Mouse (Mus musculus) liver, adult 2 months (tissue): ENCODE measurements at regions not wholly inside any gene's neighbourhood (a gene's known extent, or its start where the extent isn't known, plus 50 kb on each side); places are given as distances from the start of the nearest gene placed in this dataset.

Source experiments
- DNase-seq: peaks from one replicate; pipeline ENCODE4 v3.0.0-alpha.2; 2011; ENCODE audit warnings: low read depth, low spot score; ENCODE audit errors: extremely low read depth
- H3K27ac ChIP-seq: fragments of 200-500 bp; replicated peaks from 2 replicates; pipeline ENCODE4 v1.5.1; 2012; ENCODE audit warnings: low read depth, mild to moderate bottlenecking, control low read depth, inconsistent platforms, low read length; ENCODE audit not compliant: insufficient read depth
- H3K27me3 ChIP-seq: fragments of 200-500 bp; 2 replicates; pipeline ENCODE4 v1.6.1; 2012; ENCODE audit warnings: mild to moderate bottlenecking, moderate library complexity, low read length, inconsistent platforms; ENCODE audit not compliant: control insufficient read depth, insufficient read depth
- H3K36me3 ChIP-seq: fragments of 200-500 bp; 2 replicates; pipeline ENCODE4 v1.6.1; 2012; ENCODE audit warnings: low read length, inconsistent platforms; ENCODE audit not compliant: control insufficient read depth, insufficient read depth
- H3K4me1 ChIP-seq: fragments of 200-500 bp; 2 replicates; pipeline ENCODE4 v1.6.1; 2011; ENCODE audit warnings: low read length; ENCODE audit not compliant: control insufficient read depth, insufficient read depth
- H3K4me3 ChIP-seq: fragments of 200-500 bp; 2 replicates; pipeline ENCODE4 v1.5.1; 2011; ENCODE audit warnings: low read depth, mild to moderate bottlenecking, control low read depth, low read length, moderate library complexity; ENCODE audit not compliant: insufficient read depth
- H3K79me2 ChIP-seq: fragments of 200-500 bp; 2 replicates; pipeline ENCODE4 v1.6.1; 2012; ENCODE audit warnings: inconsistent platforms, mild to moderate bottlenecking, low read length, moderate library complexity; ENCODE audit not compliant: control insufficient read depth, insufficient read depth
- H3K9ac ChIP-seq: fragments of 200-500 bp; 2 replicates; pipeline ENCODE4 v1.6.1; 2012; ENCODE audit warnings: low read depth, mild to moderate bottlenecking, control low read depth, inconsistent platforms, low read length
- CTCF ChIP-seq: fragments of 200-500 bp; IDR thresholded peaks from 2 replicates; pipeline ENCODE4 v1.5.1; 2011; ENCODE audit warnings: low read depth, low read length, control low read depth
- POLR2A ChIP-seq: fragments of 200-500 bp; IDR thresholded peaks from 2 replicates; pipeline ENCODE4 v1.6.1; 2011; ENCODE audit warnings: low read length, control low read depth; ENCODE audit not compliant: insufficient read depth; ENCODE audit errors: extremely low read depth
- WGBS: fragments of 180-500 bp; shearing (Covaris S2); methylation state at CpG from one replicate; pipeline ENCODE4 v1.1.7; 2018; 5-methylcytosine and 5-hydroxymethylcytosine counted together

- WGBS = 78% methylated on average over 2 of the region's 2 CpGs
- H3K79me2 ChIP-seq = no peaks in the 10 kb centered on the region
- no peaks in the 10 kb centered on the region for H3K4me1 ChIP-seq
- H3K36me3 ChIP-seq = no peaks in the 10 kb centered on the region
- no peak for DNase-seq
- H3K27ac ChIP-seq = no peak overlapping the region
- H3K27me3 ChIP-seq = no peaks in the 10 kb centered on the region
- no peak overlapping the region for H3K4me3 ChIP-seq
- TF ChIP-seq CTCF (no peak), POLR2A (no peak)
- H3K9ac ChIP-seq = no peak overlapping the region
Measured at GRCm38 (mm10) chr11:26802249-26802941, 208.6 kb upstream of the Vrk2 start.

GRCm38 (mm10) chr11:26800296-26800695, 206.5 kb upstream of the Vrk2 start:
- H3K79me2 ChIP-seq = no peaks in the 10 kb centered on the region
- no peak for TF ChIP-seq CTCF
- TF ChIP-seq POLR2A = no peak
- 71% methylated on average over 2 of the region's 2 CpGs for WGBS

DNA sequence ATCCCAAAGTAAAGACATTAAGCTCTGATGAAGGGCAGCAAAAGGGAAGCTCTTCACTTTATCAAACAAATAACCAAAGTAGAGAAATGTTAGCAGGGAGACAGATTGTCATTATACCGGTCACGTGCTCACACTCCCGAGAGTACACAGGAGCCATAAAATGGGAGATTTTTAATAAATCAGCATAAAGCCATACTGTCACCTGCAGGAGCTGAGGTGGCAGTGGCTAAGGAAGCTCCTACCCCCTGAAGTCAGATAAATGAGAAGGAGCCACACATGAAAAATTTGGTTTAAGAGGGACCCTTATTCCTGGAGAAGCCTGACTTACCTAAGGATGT, 200.8 kb upstream of the Vrk2 start:
- DNase-seq = no peak
- 88% methylated on average over 3 of the region's 3 CpGs for WGBS
- H3K4me3 ChIP-seq = no peak overlapping the region

More at GRCm38 (mm10) chr11:26800296-26800695, 206.5 kb upstream of the Vrk2 start:
- Histone ChIP-seq H3K27ac (no peak overlapping the region), H3K4me3 (no peak overlapping the region), H3K27me3 (no peaks in the 10 kb centered on the region), H3K9ac (no peak overlapping the region), H3K4me1 (no peaks in the 10 kb centered on the region), H3K36me3 (no peaks in the 10 kb centered on the region)
- no peak for DNase-seq

GRCm38 (mm10) chr11:26793928-26794628, 200.3 kb upstream of the Vrk2 start:
- DNase-seq = no peak
- Histone ChIP-seq H3K4me1 (no peaks in the 10 kb centered on the region), H3K79me2 (no peaks in the 10 kb centered on the region), H3K27ac (no peak overlapping the region), H3K36me3 (no peaks in the 10 kb centered on the region), H3K9ac (no peak overlapping the region), H3K27me3 (no peaks in the 10 kb centered on the region), H3K4me3 (no peak overlapping the region)
- TF ChIP-seq POLR2A (no peak), CTCF (no peak)
- 71% methylated on average over 3 of the region's 3 CpGs for WGBS

More for the DNA sequence above, 200.8 kb upstream of the Vrk2 start:
- no peak overlapping the region for H3K9ac ChIP-seq
- H3K36me3 ChIP-seq = no peaks in the 10 kb centered on the region
- H3K27ac ChIP-seq = no peak overlapping the region
- no peaks in the 10 kb centered on the region for H3K4me1 ChIP-seq
- no peaks in the 10 kb centered on the region for H3K27me3 ChIP-seq
- no peaks in the 10 kb centered on the region for H3K79me2 ChIP-seq
- TF ChIP-seq CTCF = no peak
- no peak for TF ChIP-seq POLR2A

DNA sequence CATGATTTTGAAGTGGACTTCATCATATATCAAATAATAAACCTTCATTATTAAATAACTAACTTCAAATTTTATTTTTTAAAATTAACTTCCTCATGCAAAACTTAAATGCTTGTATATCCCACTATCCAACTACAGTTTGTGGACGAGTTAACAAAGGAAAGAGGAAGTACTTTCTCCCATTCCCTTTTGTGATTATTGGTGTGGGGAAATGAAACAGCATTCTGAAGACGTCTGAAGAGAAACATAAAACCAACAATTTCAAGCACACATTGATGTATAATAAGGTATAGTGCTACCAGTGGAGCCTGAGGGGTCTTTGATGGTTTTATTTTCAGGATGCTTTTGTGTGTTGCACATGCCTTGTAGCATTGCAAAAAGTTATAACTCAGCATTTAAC, 195.5 kb upstream of the Vrk2 start:
- Histone ChIP-seq H3K9ac (no peak overlapping the region), H3K4me1 (no peaks in the 10 kb centered on the region), H3K36me3 (no peaks in the 10 kb centered on the region), H3K4me3 (no peak overlapping the region), H3K27ac (no peak overlapping the region), H3K79me2 (no peaks in the 10 kb centered on the region), H3K27me3 (no peaks in the 10 kb centered on the region)
- no peak for DNase-seq
- no peak for TF ChIP-seq CTCF
- TF ChIP-seq POLR2A = no peak
- WGBS = 35% methylated on average over 2 of the region's 2 CpGs

- TF ChIP-seq POLR2A (no peak), CTCF (no peak)
- DNase-seq = no peak
- Histone ChIP-seq H3K4me1 (no peaks in the 10 kb centered on the region), H3K9ac (no peak overlapping the region), H3K36me3 (no peaks in the 10 kb centered on the region), H3K4me3 (no peak overlapping the region), H3K27ac (no peak overlapping the region), H3K79me2 (no peaks in the 10 kb centered on the region), H3K27me3 (no peaks in the 10 kb centered on the region)
- WGBS = 11% methylated on average over 1 of the region's 1 CpGs
Measured at GRCm38 (mm10) chr11:26785164-26785563, 191.4 kb upstream of the Vrk2 start.
